Mouse (Mus musculus): ENCODE results near the gene Olfr203. TPM values are rescaled to one million over a fixed set of nuclear protein-coding genes. Genes with fewer than 3 reads are reported as not detected.
"Not testable (repeated sequence)": the region's sequence is repeated elsewhere in the genome, so short reads cannot be mapped to it uniquely, and the experiment has no call there.

Gene Olfr203
- not detected in 2 replicates for polyA plus RNA-seq (2016; fragmentation: Nextera tagmentation; extraction: Ambion mirVana)

GRCm38 (mm10) chr16:59298581-59298980 lies at the start of gene Olfr203:
Gene Olfr203 (plus strand): TSS chr16:59298881.
- Histone ChIP-seq H3K4me3 (no peak within 1 kb of the TSS), H3K27me3 (no peaks in the 10 kb centered on the region), H3K4me2 (replicated peaks) (no peak within 1 kb of the TSS), H3K36me3 (no peaks in the 10 kb centered on the region), H3K9ac (replicated peaks) (no peak within 1 kb of the TSS), H3K4me1 (no peaks in the 10 kb centered on the region), H3K27ac (replicated peaks) (no peak within 1 kb of the TSS), H3K9me3 (no peaks in the 10 kb centered on the region)
- no peak for ATAC-seq (ENCODE audit: low FRiP score, low read depth)
- 81% methylated on average over 2 of the region's 2 CpGs for WGBS

GRCm38 (mm10) chr16:59249684-59250083 lies 49.0 kb upstream of the Olfr203 start:
- 90% methylated on average over 17 of the region's 17 CpGs for WGBS
- ATAC-seq (ENCODE audit: low FRiP score, low read depth): no peak
- Histone ChIP-seq H3K27ac (replicated peaks) (no peak overlapping the region), H3K4me2 (replicated peaks) (no peak overlapping the region), H3K4me1 (no peaks in the 10 kb centered on the region), H3K36me3 (no peaks in the 10 kb centered on the region), H3K9me3 (no peaks in the 10 kb centered on the region), H3K9ac (replicated peaks) (no peak overlapping the region), H3K27me3 (no peaks in the 10 kb centered on the region), H3K4me3 (no peak overlapping the region)

DNA sequence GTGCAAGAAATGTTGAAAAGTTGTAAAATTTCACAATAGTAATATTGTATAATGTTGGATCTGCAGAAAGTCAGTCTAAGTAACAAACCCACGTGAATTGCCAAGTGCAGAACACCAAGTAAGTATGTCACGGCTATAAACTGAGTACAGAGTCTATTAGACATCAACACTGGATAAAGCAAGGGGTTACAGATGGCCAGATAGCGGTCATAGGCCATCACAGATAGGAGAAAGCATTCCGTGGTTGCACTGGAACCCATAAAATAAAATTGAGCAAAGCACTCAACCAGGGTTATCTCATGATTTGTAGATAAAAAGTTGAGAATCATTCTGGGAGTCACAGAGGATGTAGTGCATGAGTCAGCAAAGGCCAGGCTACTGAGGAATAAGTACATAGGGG lies 29.6 kb upstream of the Olfr203 start:
- H3K4me2 ChIP-seq (replicated peaks); H3K4me1 ChIP-seq; H3K27me3 ChIP-seq; H3K36me3 ChIP-seq; ATAC-seq (ENCODE audit: low FRiP score, low read depth); H3K9me3 ChIP-seq; H3K9ac ChIP-seq (replicated peaks); H3K4me3 ChIP-seq; H3K27ac ChIP-seq (replicated peaks): not testable (repeated sequence)
- 78% methylated on average over 4 of the region's 4 CpGs for WGBS

DNA sequence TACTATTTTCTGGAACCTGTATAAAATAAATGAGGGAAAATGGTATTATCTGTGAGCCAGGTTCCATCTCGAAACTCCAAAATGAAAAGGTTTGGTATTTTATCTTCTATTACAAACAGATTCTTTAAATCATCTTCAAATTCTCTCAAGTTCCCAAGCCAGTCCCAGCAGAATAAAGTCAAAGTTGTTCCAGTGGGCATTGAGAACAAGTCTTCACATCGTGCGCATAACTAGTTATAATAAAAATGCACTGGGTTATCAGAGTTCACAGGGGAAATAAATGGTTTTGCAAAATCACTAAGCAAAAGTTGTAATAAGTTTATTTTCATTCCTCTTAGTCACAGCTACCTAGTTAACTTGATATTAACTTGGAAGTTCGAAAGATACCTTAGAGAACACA lies 26.1 kb upstream of the Olfr203 start, which contains the start of gene Olfr201:
Gene Olfr201 (minus strand): TSS at position 101 of the 400 bp plus-strand sequence.
- 87% methylated on average over 4 of the region's 4 CpGs for WGBS
- not testable (repeated sequence) for H3K4me2 ChIP-seq (replicated peaks); H3K27ac ChIP-seq (replicated peaks); ATAC-seq (ENCODE audit: low FRiP score, low read depth); H3K9me3 ChIP-seq; H3K27me3 ChIP-seq; H3K4me3 ChIP-seq; H3K9ac ChIP-seq (replicated peaks); H3K4me1 ChIP-seq; H3K36me3 ChIP-seq

GRCm38 (mm10) chr16:59280542-59280941 lies 18.1 kb upstream of the Olfr203 start:
- WGBS: 79% methylated on average over 3 of the region's 3 CpGs
- Histone ChIP-seq H3K9ac (replicated peaks) (no peak overlapping the region), H3K36me3 (no peaks in the 10 kb centered on the region), H3K4me1 (no peaks in the 10 kb centered on the region), H3K27me3 (no peaks in the 10 kb centered on the region), H3K4me2 (replicated peaks) (no peak overlapping the region), H3K9me3 (no peaks in the 10 kb centered on the region), H3K27ac (replicated peaks) (no peak overlapping the region), H3K4me3 (no peak overlapping the region)
- no peak for ATAC-seq (ENCODE audit: low FRiP score, low read depth)

DNA sequence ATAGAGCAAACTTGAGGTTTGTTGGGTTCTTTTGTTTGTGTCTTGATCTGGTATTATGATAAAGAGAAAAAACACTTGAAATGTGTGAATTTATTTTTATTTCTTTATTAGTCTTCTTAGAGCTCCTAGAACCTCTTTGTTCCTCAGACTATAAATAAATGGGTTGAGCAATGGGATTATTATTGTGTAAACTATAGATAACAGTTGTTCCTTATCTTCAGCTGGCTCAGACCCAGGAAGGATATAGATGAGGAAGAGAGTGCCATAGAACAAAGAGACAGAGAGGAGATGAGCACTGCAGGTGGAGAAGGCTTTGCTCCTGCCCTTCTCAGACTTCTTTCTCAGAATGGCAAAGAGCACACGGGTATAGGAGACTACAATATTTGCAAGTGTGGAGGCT lies 15.2 kb upstream of the Olfr203 start:
- 76% methylated on average over 1 of the region's 1 CpGs for WGBS
- ATAC-seq (ENCODE audit: low FRiP score, low read depth): no peak

DNA sequence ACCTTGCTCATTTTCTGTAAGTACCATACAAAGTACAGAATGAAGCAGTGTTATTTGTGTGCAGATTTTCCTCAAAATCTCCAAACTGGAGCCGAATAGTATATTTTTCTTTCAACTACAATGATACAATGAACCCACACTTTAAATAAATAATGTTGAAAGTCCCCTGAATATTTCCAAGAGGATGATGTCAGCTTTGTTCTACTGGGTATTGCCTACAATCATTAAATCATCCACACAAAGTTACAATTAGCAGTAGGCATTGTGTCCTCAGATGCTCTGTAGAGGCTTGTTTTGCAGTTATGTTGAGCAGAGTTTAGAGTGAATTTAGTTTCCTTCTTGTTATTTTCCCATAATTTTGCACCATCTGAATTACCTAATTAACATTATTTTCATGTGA lies 12.0 kb upstream of the Olfr203 start, which contains the start of gene Olfr202:
Gene Olfr202 (minus strand): TSS at position 101 of the 400 bp plus-strand sequence.
- H3K9ac ChIP-seq (replicated peaks): no peak within 1 kb of the TSS
- no peaks in the 10 kb centered on the region for H3K36me3 ChIP-seq
- H3K27me3 ChIP-seq: no peaks in the 10 kb centered on the region
- H3K4me2 ChIP-seq (replicated peaks): no peak within 1 kb of the TSS
- ATAC-seq (ENCODE audit: low FRiP score, low read depth): no peak
- WGBS: 78% methylated on average over 1 of the region's 1 CpGs
- H3K9me3 ChIP-seq: no peaks in the 10 kb centered on the region
- H3K27ac ChIP-seq (replicated peaks): no peak within 1 kb of the TSS
- H3K4me3 ChIP-seq: no peak within 1 kb of the TSS
- H3K4me1 ChIP-seq: no peaks in the 10 kb centered on the region

More for the DNA sequence above, 15.2 kb upstream of the Olfr203 start:
- Histone ChIP-seq H3K27ac (replicated peaks) (no peak overlapping the region), H3K4me2 (replicated peaks) (no peak overlapping the region), H3K4me3 (no peak overlapping the region), H3K27me3 (no peaks in the 10 kb centered on the region), H3K4me1 (no peaks in the 10 kb centered on the region), H3K36me3 (no peaks in the 10 kb centered on the region), H3K9me3 (no peaks in the 10 kb centered on the region), H3K9ac (replicated peaks) (no peak overlapping the region)

DNA sequence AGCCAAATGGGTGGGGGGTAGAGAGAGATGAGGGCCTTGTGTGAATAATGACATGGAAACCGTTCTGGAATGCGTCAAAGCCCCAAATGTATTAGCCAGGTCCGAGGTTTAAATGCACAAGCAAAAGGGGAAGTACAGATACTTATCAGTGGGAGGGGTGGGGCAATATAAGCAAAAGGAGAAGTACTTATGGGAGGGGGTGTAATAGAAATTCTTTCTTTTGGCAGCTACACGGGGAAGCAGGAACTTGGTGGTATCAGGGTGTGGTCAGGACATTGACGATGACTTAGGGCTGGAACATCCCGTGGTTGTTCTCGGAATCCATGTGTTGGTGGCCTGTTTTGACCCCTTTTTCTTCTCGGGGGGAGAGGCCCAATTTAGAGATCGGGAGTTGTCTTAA lies 11.1 kb upstream of the Olfr203 start:
- not testable (repeated sequence) for H3K9me3 ChIP-seq; H3K27ac ChIP-seq (replicated peaks); H3K27me3 ChIP-seq; ATAC-seq (ENCODE audit: low FRiP score, low read depth); H3K9ac ChIP-seq (replicated peaks); H3K4me2 ChIP-seq (replicated peaks); H3K4me1 ChIP-seq; H3K4me3 ChIP-seq; H3K36me3 ChIP-seq
- WGBS: 84% methylated on average over 9 of the region's 9 CpGs

DNA sequence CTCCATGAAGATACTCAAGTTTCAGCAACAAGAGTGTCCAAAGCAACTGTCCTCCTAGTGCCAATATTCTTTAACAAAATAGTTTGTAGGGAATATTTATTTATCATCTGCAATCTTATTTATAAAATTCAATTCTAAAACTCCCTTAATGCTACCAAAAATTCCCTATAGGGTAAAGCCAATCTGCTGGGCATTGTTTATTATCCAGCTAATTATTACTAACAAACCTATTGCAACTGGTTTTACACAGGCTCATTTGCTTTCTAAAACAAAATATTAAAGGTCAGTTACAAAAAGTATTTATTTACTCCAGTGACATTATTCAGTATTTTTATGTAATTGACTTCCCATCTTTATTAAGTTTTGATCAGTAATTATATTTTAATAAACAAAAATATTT lies 19.5 kb downstream of the Olfr203 start, which contains the start of gene Olfr204:
Gene Olfr204 (minus strand): TSS at position 101 of the 400 bp plus-strand sequence.
- Histone ChIP-seq H3K27ac (replicated peaks) (no peak within 1 kb of the TSS), H3K9me3 (no peaks in the 10 kb centered on the region), H3K9ac (replicated peaks) (no peak within 1 kb of the TSS), H3K4me3 (no peak within 1 kb of the TSS), H3K27me3 (no peaks in the 10 kb centered on the region), H3K36me3 (no peaks in the 10 kb centered on the region), H3K4me2 (replicated peaks) (no peak within 1 kb of the TSS), H3K4me1 (no peaks in the 10 kb centered on the region)
- ATAC-seq (ENCODE audit: low FRiP score, low read depth): no peak

DNA sequence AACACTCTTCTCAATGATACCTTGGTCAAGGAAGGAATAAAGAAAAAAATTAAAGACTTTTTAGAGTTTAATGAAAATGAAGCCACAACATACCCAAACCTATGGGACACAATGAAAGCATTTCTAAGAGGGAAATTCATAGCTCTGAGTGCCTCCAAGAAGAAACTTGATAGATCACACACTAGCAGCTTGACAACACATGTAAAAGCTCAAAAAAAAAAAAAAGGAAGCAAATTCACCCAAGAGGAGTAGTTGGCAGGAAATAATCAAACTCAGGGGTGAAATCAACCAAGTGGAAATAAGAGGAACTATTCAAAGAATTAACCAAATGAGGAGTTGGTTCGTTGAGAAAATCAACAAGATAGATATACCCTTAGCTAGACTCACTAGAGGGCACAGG lies 24.6 kb downstream of the Olfr203 start:
- H3K9me3 ChIP-seq; H3K9ac ChIP-seq (replicated peaks); H3K36me3 ChIP-seq; H3K4me1 ChIP-seq; H3K4me2 ChIP-seq (replicated peaks); H3K27ac ChIP-seq (replicated peaks); ATAC-seq (ENCODE audit: low FRiP score, low read depth); H3K4me3 ChIP-seq; H3K27me3 ChIP-seq: not testable (repeated sequence)
- WGBS: 61% methylated on average over 1 of the region's 1 CpGs

DNA sequence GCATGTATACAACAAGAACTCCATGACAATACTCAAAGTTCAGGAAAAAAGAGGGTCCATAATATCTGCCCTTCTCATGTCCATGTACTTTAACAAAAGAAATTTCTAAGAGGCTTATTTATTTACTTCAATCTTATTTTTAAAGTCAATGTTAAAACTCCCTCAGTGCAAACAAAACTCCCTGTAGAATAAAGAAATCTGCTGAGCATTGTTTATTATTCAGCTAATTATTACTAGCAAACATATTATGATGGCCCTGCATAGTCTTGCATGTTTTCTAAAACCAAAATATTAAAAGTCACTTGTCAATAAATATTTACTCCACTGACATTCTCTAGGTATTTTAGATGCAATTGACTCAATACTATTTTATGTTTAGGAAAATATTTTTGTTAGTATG lies 32.4 kb downstream of the Olfr203 start, which contains the start of gene Olfr205:
Gene Olfr205 (minus strand): TSS at position 101 of the 400 bp plus-strand sequence.
- Histone ChIP-seq H3K4me2 (replicated peaks) (no peak within 1 kb of the TSS), H3K27me3 (no peaks in the 10 kb centered on the region), H3K27ac (replicated peaks) (no peak within 1 kb of the TSS), H3K4me1 (no peaks in the 10 kb centered on the region), H3K9me3 (no peaks in the 10 kb centered on the region), H3K36me3 (no peaks in the 10 kb centered on the region), H3K9ac (replicated peaks) (no peak within 1 kb of the TSS), H3K4me3 (no peak within 1 kb of the TSS)
- ATAC-seq (ENCODE audit: low FRiP score, low read depth): no peak

DNA sequence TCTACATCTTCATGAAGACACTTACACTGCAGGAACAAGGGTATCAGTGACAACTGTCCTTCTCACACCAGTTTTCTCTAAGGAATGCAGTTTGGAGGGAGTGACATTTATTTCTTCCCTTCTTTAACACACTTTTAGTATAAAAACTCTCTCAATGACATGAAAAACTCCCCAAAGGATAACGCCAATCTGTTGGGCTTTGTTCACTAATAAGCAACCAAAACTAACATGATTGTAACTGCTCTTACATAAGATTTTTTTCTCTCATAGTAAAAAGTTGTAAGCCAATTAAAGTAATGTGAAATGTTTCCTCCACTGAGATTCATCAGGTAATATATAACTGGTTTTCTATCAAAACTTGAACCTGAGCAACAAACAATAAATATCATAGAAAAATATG lies 50.5 kb downstream of the Olfr203 start, which contains the start of gene Olfr206:
Gene Olfr206 (minus strand): TSS at position 101 of the 400 bp plus-strand sequence.
- no peaks in the 10 kb centered on the region for H3K36me3 ChIP-seq
- no peak within 1 kb of the TSS for H3K27ac ChIP-seq (replicated peaks)
- H3K4me1 ChIP-seq: no peaks in the 10 kb centered on the region
- no peaks in the 10 kb centered on the region for H3K27me3 ChIP-seq
- H3K4me2 ChIP-seq (replicated peaks): no peak within 1 kb of the TSS
- H3K4me3 ChIP-seq: no peak within 1 kb of the TSS
- H3K9me3 ChIP-seq: no peaks in the 10 kb centered on the region
- H3K9ac ChIP-seq (replicated peaks): no peak within 1 kb of the TSS
- no peak for ATAC-seq (ENCODE audit: low FRiP score, low read depth)
- WGBS: 84% methylated on average over 1 of the region's 1 CpGs
